Comparison of ENCODE assay signal across 24 mouse cellular contexts in genomic region chr19:5544031-5544430, GRCm38 (mm10). TPM values are rescaled to one million over a fixed set of nuclear protein-coding genes. Genes with fewer than 3 reads are reported as not detected.
"Had no signal": no experiment of that assay in that cellular context is flagged by ENCODE, and none has a peak within 500 bp of the region (broad histone marks: within the 10 kb centered on the region; RNA-seq: fewer than 3 reads in every experiment).

No protein-coding gene starts in this region.

- H3K4me1 ChIP-seq: limb, embryonic 12.5 days; liver, embryonic 12.5 days; liver, embryonic 15.5 days; midbrain, embryonic 10.5 days; midbrain, embryonic 13.5 days; neural tube, embryonic 13.5 days had no signal

- H3K4me2 ChIP-seq: limb, embryonic 12.5 days; liver, embryonic 12.5 days; liver, embryonic 15.5 days; midbrain, embryonic 13.5 days; neural tube, embryonic 13.5 days had no signal

- DNase-seq: kidney, adult 18-20 months; kidney, adult 9 months; kidney, postnatal 14 days; kidney, postnatal 4 days; liver; lung, adult 2 months; retina, postnatal 1 day; thymus, postnatal 25 days had no signal

- ATAC-seq: liver, embryonic 12.5 days; lung, postnatal 0 days; midbrain, embryonic 13.5 days; midbrain, embryonic 16.5 days had no signal

- H3K27ac ChIP-seq: limb, embryonic 12.5 days; liver, embryonic 12.5 days; liver, embryonic 15.5 days; macrophage; midbrain, embryonic 10.5 days; midbrain, embryonic 13.5 days; neural tube, embryonic 13.5 days had no signal

- H3K9ac ChIP-seq: limb, embryonic 12.5 days; liver, embryonic 12.5 days; liver, embryonic 15.5 days; midbrain, embryonic 13.5 days; neural tube, embryonic 13.5 days had no signal

- H3K4me3 ChIP-seq: limb, embryonic 12.5 days; liver, embryonic 12.5 days; liver, embryonic 15.5 days; midbrain, embryonic 10.5 days; midbrain, embryonic 13.5 days; myocyte; neural tube, embryonic 13.5 days had no signal

- H3K9me3 ChIP-seq: limb, embryonic 12.5 days; liver, embryonic 12.5 days; liver, embryonic 15.5 days; midbrain, embryonic 10.5 days; midbrain, embryonic 13.5 days; neural tube, embryonic 13.5 days had no signal

- H3K27me3 ChIP-seq: midbrain, embryonic 13.5 days had no signal

- H3K36me3 ChIP-seq: limb, embryonic 12.5 days; liver, embryonic 12.5 days; liver, embryonic 15.5 days; midbrain, embryonic 10.5 days; midbrain, embryonic 13.5 days; neural tube, embryonic 13.5 days had no signal

RNA-seq across cellular contexts. Expression of gene Ovol1, which starts 16.4 kb away (rescaled TPM):
- total RNA-seq: layer of hippocampus, adult 18-20 months; layer of hippocampus, postnatal 14 days; left cerebral cortex, postnatal 10 days; left cerebral cortex, postnatal 36 days; monocyte, adult 5-6 weeks had no signal
- polyA plus RNA-seq: liver, embryonic 12.5 days; liver, embryonic 15.5 days; midbrain, embryonic 13.5 days; myocyte; neural tube, embryonic 13.5 days had no signal

RNA-seq across cellular contexts. Expression of gene 1700020D05Rik, which starts 40.4 kb away (rescaled TPM):
- polyA plus RNA-seq: kidney, embryonic 16.5 days; liver, embryonic 12.5 days; lung, postnatal 0 days; midbrain, embryonic 10.5 days; midbrain, embryonic 16.5 days; neural tube, embryonic 13.5 days had no signal
